Mouse (Mus musculus): Measurements from ENCODE around the gene Masp2. TPM values are rescaled to one million over a fixed set of nuclear protein-coding genes. Genes with fewer than 3 reads are reported as not detected.

Gene Masp2
- polyA plus RNA-seq, 1 experiment from 2014 or later = not detected

GRCm38 (mm10) chr4:148589565-148589964, 12.8 kb upstream of the Masp2 start:
- H3K4me3 ChIP-seq (ENCODE audit: low read depth, low read length) = no peak overlapping the region
- peaks cover 6% of the 10 kb centered on the region; the same call in 1 of the 2 replicates for H3K4me1 ChIP-seq (ENCODE audit: insufficient read depth, low read depth, low read length)
- WGBS = 55% methylated on average over 7 of the region's 8 CpGs
- no peak for TF ChIP-seq EP300 (IDR thresholded peaks at IDR 0.05)
- TF ChIP-seq CTCF (IDR thresholded peaks at IDR 0.05) = no peak
- H3K9me3 ChIP-seq (ENCODE audit: low read length) = no peaks in the 10 kb centered on the region
- ATAC-seq (peak; percentile 20; the same call in 1 of the 2 replicates), DNase-seq (ENCODE audit: low spot score) (peak; percentile 78)
- no peaks in the 10 kb centered on the region for H3K27me3 ChIP-seq (replicated peaks; ENCODE audit: insufficient read depth, low read length)
- no peak overlapping the region for H3K4me2 ChIP-seq (replicated peaks; ENCODE audit: low read depth, low read length)
- H3K27ac ChIP-seq (ENCODE audit: low read length) = no peak overlapping the region
- H3K36me3 ChIP-seq (ENCODE audit: insufficient read depth, low read length) = 0 out of 2 replicates have a peak, but pooled peaks cover 1% of the 10 kb centered on the region
- H3K9ac ChIP-seq (replicated peaks; ENCODE audit: low read depth) = no peak overlapping the region

DNA sequence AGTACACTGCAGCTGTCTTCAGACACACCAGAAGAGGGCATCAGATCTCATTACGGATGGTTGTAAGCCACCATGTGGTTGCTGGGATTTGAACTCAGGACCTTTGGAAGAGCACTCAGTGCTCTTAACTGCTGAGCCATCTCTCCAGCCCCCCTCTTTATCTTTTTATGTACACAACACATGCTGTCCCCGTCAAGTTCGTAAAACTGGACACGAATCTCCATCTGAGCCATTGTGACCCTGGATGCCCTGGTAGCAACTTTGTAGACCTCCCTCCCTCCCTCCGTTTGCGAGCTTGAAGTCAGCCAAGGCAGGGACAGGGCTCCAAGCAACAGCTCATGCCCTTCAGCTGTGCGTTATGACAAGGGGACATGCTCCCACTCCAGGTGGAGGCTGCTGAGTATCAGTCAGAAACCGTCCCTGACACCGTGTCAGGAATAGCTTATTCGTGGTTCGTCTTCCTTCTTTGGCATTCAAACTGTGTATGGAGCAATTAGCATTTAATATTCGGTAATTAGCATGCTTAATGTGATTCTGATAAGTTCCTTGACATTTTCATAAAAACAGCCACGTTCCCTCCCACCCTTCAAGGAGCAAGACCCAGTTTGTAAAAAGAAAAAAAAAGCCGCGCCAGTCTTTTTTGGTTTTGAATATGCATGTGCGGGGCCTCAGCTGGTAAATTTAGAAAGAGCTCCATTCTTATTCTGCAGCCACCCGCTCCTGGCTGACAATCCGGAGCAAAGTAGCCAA, 11.8 kb upstream of the Masp2 start:
- Histone ChIP-seq H3K9ac (replicated peaks; ENCODE audit: low read depth) (peak overlapping the region; percentile 29; the same call in 1 of the 2 replicates), H3K36me3 (ENCODE audit: insufficient read depth, low read length) (0 out of 2 replicates have a peak, but pooled peaks cover 5% of the 10 kb centered on the region), H3K4me2 (replicated peaks; ENCODE audit: low read depth, low read length) (peak overlapping the region; percentile 97), H3K4me1 (ENCODE audit: insufficient read depth, low read depth, low read length) (peaks cover 6% of the 10 kb centered on the region; the same call in 1 of the 2 replicates), H3K9me3 (ENCODE audit: low read length) (no peaks in the 10 kb centered on the region), H3K27ac (ENCODE audit: low read length) (no peak overlapping the region; the same call in 1 of the 2 replicates), H3K4me3 (ENCODE audit: low read depth, low read length) (peak overlapping the region; percentile 80), H3K27me3 (replicated peaks; ENCODE audit: insufficient read depth, low read length) (no peaks in the 10 kb centered on the region)
- TF ChIP-seq EP300 (IDR thresholded peaks at IDR 0.05) (no peak), CTCF (IDR thresholded peaks at IDR 0.05) (no peak)
- peak; percentile 47 for DNase-seq (ENCODE audit: low spot score)
- 5% methylated on average over 18 of the region's 18 CpGs for WGBS
- ATAC-seq = no peak; the same call in 1 of the 2 replicates

GRCm38 (mm10) chr4:148591171-148591630, 11.2 kb upstream of the Masp2 start, which contains the start of gene Srm:
Srm (plus strand) TSS chr4:148591503.
- H3K36me3 ChIP-seq (ENCODE audit: insufficient read depth, low read length) = 0 out of 2 replicates have a peak, but pooled peaks cover 5% of the 10 kb centered on the region
- H3K4me3 ChIP-seq (ENCODE audit: low read depth, low read length) = peak within 1 kb of the TSS; percentile 80
- peaks cover 6% of the 10 kb centered on the region; the same call in 1 of the 2 replicates for H3K4me1 ChIP-seq (ENCODE audit: insufficient read depth, low read depth, low read length)
- H3K4me2 ChIP-seq (replicated peaks; ENCODE audit: low read depth, low read length) = peak within 1 kb of the TSS; percentile 97
- DNase-seq (ENCODE audit: low spot score) (peak; percentile 99), ATAC-seq (peak; percentile 100)
- 0% methylated on average over 24 of the region's 50 CpGs for WGBS
- H3K9ac ChIP-seq (replicated peaks; ENCODE audit: low read depth) = peak within 1 kb of the TSS; percentile 56
- H3K27ac ChIP-seq (ENCODE audit: low read length) = no peak within 1 kb of the TSS; the same call in 1 of the 2 replicates
- no peaks in the 10 kb centered on the region for H3K9me3 ChIP-seq (ENCODE audit: low read length)
- no peaks in the 10 kb centered on the region for H3K27me3 ChIP-seq (replicated peaks; ENCODE audit: insufficient read depth, low read length)
- TF ChIP-seq EP300 (IDR thresholded peaks at IDR 0.05) (no peak), CTCF (IDR thresholded peaks at IDR 0.05) (no peak)

DNA sequence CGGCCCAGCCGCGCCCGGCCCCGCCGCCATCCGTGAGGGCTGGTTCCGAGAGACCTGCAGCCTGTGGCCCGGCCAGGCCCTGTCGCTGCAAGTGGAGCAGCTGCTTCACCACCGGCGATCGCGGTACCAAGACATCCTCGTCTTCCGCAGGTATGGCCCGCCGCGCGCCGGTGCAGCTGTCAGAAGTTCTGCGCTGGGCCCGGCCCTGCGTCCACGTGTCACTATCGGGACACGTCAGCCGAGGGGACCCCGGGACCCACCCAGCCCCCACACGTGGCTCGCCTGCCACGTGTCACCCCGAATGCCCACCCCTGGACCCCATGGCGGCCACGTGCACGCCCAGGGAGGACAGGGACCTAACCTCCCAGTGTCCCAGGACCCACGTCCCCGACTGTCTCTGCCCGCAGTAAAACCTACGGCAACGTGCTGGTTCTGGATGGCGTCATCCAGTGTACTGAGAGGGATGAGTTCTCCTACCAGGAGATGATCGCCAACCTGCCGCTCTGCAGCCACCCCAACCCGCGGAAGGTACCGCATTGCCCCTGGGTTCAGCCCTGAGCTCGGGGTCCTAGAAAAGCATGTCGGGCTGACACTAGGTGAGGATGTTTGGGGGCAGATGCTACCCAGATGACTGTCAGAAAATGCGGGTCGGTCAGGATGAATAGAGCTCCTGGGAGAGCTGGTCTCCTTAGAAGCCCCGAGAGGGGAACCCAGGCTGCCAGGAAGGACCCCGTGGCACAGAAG, 10.5 kb upstream of the Masp2 start:
- no peaks in the 10 kb centered on the region for H3K27me3 ChIP-seq (replicated peaks; ENCODE audit: insufficient read depth, low read length)
- no peaks in the 10 kb centered on the region for H3K9me3 ChIP-seq (ENCODE audit: low read length)
- peaks cover 5% of the 10 kb centered on the region; the same call in 1 of the 2 replicates for H3K36me3 ChIP-seq (ENCODE audit: insufficient read depth, low read length)
- TF ChIP-seq EP300 (IDR thresholded peaks at IDR 0.05) = no peak
- no peak for TF ChIP-seq CTCF (IDR thresholded peaks at IDR 0.05)
- ATAC-seq = peak; percentile 46
- peak overlapping the region; percentile 97 for H3K4me2 ChIP-seq (replicated peaks; ENCODE audit: low read depth, low read length)
- H3K9ac ChIP-seq (replicated peaks; ENCODE audit: low read depth) = peak overlapping the region; percentile 56
- H3K27ac ChIP-seq (ENCODE audit: low read length) = no peak overlapping the region
- peak overlapping the region; percentile 80 for H3K4me3 ChIP-seq (ENCODE audit: low read depth, low read length)
- DNase-seq (ENCODE audit: low spot score) = no peak
- WGBS = 1% methylated on average over 52 of the region's 53 CpGs
- peaks cover 6% of the 10 kb centered on the region; the same call in 1 of the 2 replicates for H3K4me1 ChIP-seq (ENCODE audit: insufficient read depth, low read depth, low read length)

GRCm38 (mm10) chr4:148593996-148594395, 8.4 kb upstream of the Masp2 start:
- Histone ChIP-seq H3K27ac (ENCODE audit: low read length) (no peak overlapping the region), H3K4me1 (ENCODE audit: insufficient read depth, low read depth, low read length) (peaks cover 6% of the 10 kb centered on the region; the same call in 1 of the 2 replicates), H3K4me3 (ENCODE audit: low read depth, low read length) (no peak overlapping the region), H3K4me2 (replicated peaks; ENCODE audit: low read depth, low read length) (no peak overlapping the region), H3K9me3 (ENCODE audit: low read length) (no peaks in the 10 kb centered on the region), H3K9ac (replicated peaks; ENCODE audit: low read depth) (no peak overlapping the region), H3K36me3 (ENCODE audit: insufficient read depth, low read length) (peaks cover 5% of the 10 kb centered on the region; the same call in 1 of the 2 replicates), H3K27me3 (replicated peaks; ENCODE audit: insufficient read depth, low read length) (no peaks in the 10 kb centered on the region)
- 91% methylated on average over 11 of the region's 11 CpGs for WGBS
- TF ChIP-seq EP300 (IDR thresholded peaks at IDR 0.05) (no peak), CTCF (IDR thresholded peaks at IDR 0.05) (no peak)
- DNase-seq (ENCODE audit: low spot score) = no peak
- no peak for ATAC-seq

GRCm38 (mm10) chr4:148595916-148596315, 6.4 kb upstream of the Masp2 start:
- 82% methylated on average over 6 of the region's 6 CpGs for WGBS
- Histone ChIP-seq H3K4me2 (replicated peaks; ENCODE audit: low read depth, low read length) (no peak overlapping the region), H3K36me3 (ENCODE audit: insufficient read depth, low read length) (peaks cover 5% of the 10 kb centered on the region; the same call in 1 of the 2 replicates), H3K4me3 (ENCODE audit: low read depth, low read length) (no peak overlapping the region), H3K9me3 (ENCODE audit: low read length) (no peaks in the 10 kb centered on the region), H3K4me1 (ENCODE audit: insufficient read depth, low read depth, low read length) (peaks cover 3% of the 10 kb centered on the region; the same call in 1 of the 2 replicates), H3K27ac (ENCODE audit: low read length) (no peak overlapping the region), H3K9ac (replicated peaks; ENCODE audit: low read depth) (no peak overlapping the region), H3K27me3 (replicated peaks; ENCODE audit: insufficient read depth, low read length) (no peaks in the 10 kb centered on the region)
- no peak for TF ChIP-seq CTCF (IDR thresholded peaks at IDR 0.05)
- no peak for TF ChIP-seq EP300 (IDR thresholded peaks at IDR 0.05)
- no peak for DNase-seq (ENCODE audit: low spot score)
- ATAC-seq = no peak
